Mouse (Mus musculus) cerebellum, adult 9-10 months (tissue): Measurements from ENCODE around the gene Coro6.

Experiments
- DNase-seq: peaks from one replicate; pipeline ENCODE4 v3.0.0; 2022

Coro6 gene

GRCm38 (mm10) chr11:77465111-77465510, 2.9 kb downstream of the Coro6 start:
- no peak for DNase-seq

- no peak for DNase-seq
Measured at GRCm38 (mm10) chr11:77466544-77466943, 4.3 kb downstream of the Coro6 start.

GRCm38 (mm10) chr11:77467157-77467556, 4.9 kb downstream of the Coro6 start:
- DNase-seq = no peak

GRCm38 (mm10) chr11:77467784-77468183, 5.6 kb downstream of the Coro6 start:
- DNase-seq = peak; percentile 79

- DNase-seq = no peak
Measured at GRCm38 (mm10) chr11:77468397-77468796, 6.2 kb downstream of the Coro6 start.

GRCm38 (mm10) chr11:77471407-77471806, 9.2 kb downstream of the Coro6 start:
- DNase-seq = no peak

- DNase-seq = no peak
Measured at GRCm38 (mm10) chr11:77472775-77473174, 10.6 kb downstream of the Coro6 start.

- DNase-seq = no peak
Measured at GRCm38 (mm10) chr11:77476216-77476615, 14.0 kb downstream of the Coro6 start.

GRCm38 (mm10) chr11:77476895-77477294, 14.7 kb downstream of the Coro6 start:
- DNase-seq = no peak

GRCm38 (mm10) chr11:77483043-77483442, 20.8 kb downstream of the Coro6 start:
- DNase-seq = peak; percentile 54

GRCm38 (mm10) chr11:77483510-77484255, 21.5 kb downstream of the Coro6 start:
- no peak for DNase-seq

GRCm38 (mm10) chr11:77485229-77485628, 23.0 kb downstream of the Coro6 start:
- no peak for DNase-seq

- DNase-seq = peak; percentile 78
Measured at GRCm38 (mm10) chr11:77486798-77487197, 24.6 kb downstream of the Coro6 start.

- DNase-seq = peak; percentile 66
Measured at GRCm38 (mm10) chr11:77488771-77489581, 26.8 kb downstream of the Coro6 start.

- DNase-seq = peak; percentile 86
Measured at GRCm38 (mm10) chr11:77489591-77490235, 27.5 kb downstream of the Coro6 start, which contains the start of gene Ankrd13b. TSS of gene Ankrd13b (minus strand) at chr11:77489678.

- no peak for DNase-seq
Measured at GRCm38 (mm10) chr11:77490451-77490850, 28.2 kb downstream of the Coro6 start.

GRCm38 (mm10) chr11:77491123-77491501, 28.9 kb downstream of the Coro6 start:
- DNase-seq = peak; percentile 90

- DNase-seq = peak; percentile 75
Measured at GRCm38 (mm10) chr11:77491502-77492291, 29.5 kb downstream of the Coro6 start.

- peak; percentile 71 for DNase-seq
Measured at GRCm38 (mm10) chr11:77492311-77492871, 30.2 kb downstream of the Coro6 start.

GRCm38 (mm10) chr11:77492911-77493332, 30.7 kb downstream of the Coro6 start:
- DNase-seq = peak; percentile 93

GRCm38 (mm10) chr11:77493512-77494343, 31.5 kb downstream of the Coro6 start, which contains the start of gene Git1:
TSS of gene Git1 (plus strand) at chr11:77493562.
- peak; percentile 68 for DNase-seq
